Mouse (Mus musculus) heart, postnatal 36 days (tissue): ENCODE results near the gene Irak2. TPM values are rescaled to one million over a fixed set of nuclear protein-coding genes. Genes with fewer than 3 reads are reported as not detected.
"Not testable (repeated sequence)": the region's sequence is repeated elsewhere in the genome, so short reads cannot be mapped to it uniquely, and the experiment has no call there.

ENCODE experiments used
- DNase-seq, 2 experiments: peaks; one replicate each; pipeline ENCODE4 v3.0.0; 2021 to 2022
- intact Hi-C: fragments of 180-260 bp; cut with DNase I; formaldehyde crosslinking; loops from one replicate; pipeline ENCODE4 v1.15.1; 2025
- total RNA-seq, 2 experiments: library from RNA; stranded (reverse); gene quantifications; 2 replicates each; pipeline ENCODE4 v1.2.3; 2021

Irak2 gene
- total RNA-seq, 2 experiments from 2014 or later: 7.5 to 10.2 TPM

GRCm38 (mm10) chr6:113662964-113663700 lies 24.9 kb downstream of the Irak2 start:
- DNase-seq: no peak

GRCm38 (mm10) chr6:113664305-113664704 lies 26.0 kb downstream of the Irak2 start:
- intact Hi-C loops: no loop called here
- DNase-seq: no peak

More at GRCm38 (mm10) chr6:113662964-113663700, 24.9 kb downstream of the Irak2 start:
- intact Hi-C loops: no loop called here

- DNase-seq: no peak
- intact Hi-C loops: loop anchor here (2.0 kb wide), 1 partner anchor 23 kb away; no protein-coding TSS in a partner anchor
Observed at GRCm38 (mm10) chr6:113667611-113668122, 29.4 kb downstream of the Irak2 start.

- intact Hi-C loops: loop anchor here (2.0 kb wide), 1 partner anchor 24 kb away; no protein-coding TSS in a partner anchor
- peak; percentile 54 to 61 for DNase-seq
Observed at GRCm38 (mm10) chr6:113668287-113669154, 30.3 kb downstream of the Irak2 start.

- no peak for DNase-seq
- intact Hi-C loops: loop anchor here (2.0 kb wide), 1 partner anchor 25 kb away; no protein-coding TSS in a partner anchor
Observed at GRCm38 (mm10) chr6:113669821-113670220, 31.6 kb downstream of the Irak2 start.

GRCm38 (mm10) chr6:113672029-113672428 lies 33.8 kb downstream of the Irak2 start:
- intact Hi-C loops, DNase-seq: not testable (repeated sequence)

- no peak for DNase-seq
- intact Hi-C loops: no loop called here
Observed at GRCm38 (mm10) chr6:113672989-113673388, 34.7 kb downstream of the Irak2 start.

GRCm38 (mm10) chr6:113675234-113675633 lies 37.0 kb downstream of the Irak2 start:
- intact Hi-C loops: no loop called here

GRCm38 (mm10) chr6:113675991-113676390 lies 37.7 kb downstream of the Irak2 start:
- intact Hi-C loops: no loop called here
- no peak for DNase-seq

More at GRCm38 (mm10) chr6:113675234-113675633, 37.0 kb downstream of the Irak2 start:
- no peak for DNase-seq

- no peak for DNase-seq
- intact Hi-C loops: no loop called here
Observed at GRCm38 (mm10) chr6:113677070-113677734, 38.9 kb downstream of the Irak2 start.

- no peak for DNase-seq
- intact Hi-C loops: no loop called here
Observed at GRCm38 (mm10) chr6:113678246-113679012, 40.2 kb downstream of the Irak2 start.

GRCm38 (mm10) chr6:113679993-113680566 lies 41.8 kb downstream of the Irak2 start:
- intact Hi-C loops: no loop called here
- DNase-seq: no peak

- intact Hi-C loops: loop anchor here (1.0 kb wide), 2 partner anchors 15 to 43 kb away; partner anchors contain the start of gene Irak2
- peak; percentile 87 to 93 for DNase-seq
Observed at GRCm38 (mm10) chr6:113681271-113681670, 43.0 kb downstream of the Irak2 start.

GRCm38 (mm10) chr6:113683081-113683825 lies 45.0 kb downstream of the Irak2 start:
- DNase-seq: no peak
- intact Hi-C loops: no loop called here

GRCm38 (mm10) chr6:113686551-113687125 lies 48.4 kb downstream of the Irak2 start:
- intact Hi-C loops: no loop called here
- no peak for DNase-seq

GRCm38 (mm10) chr6:113690008-113690399 lies 51.7 kb downstream of the Irak2 start:
- intact Hi-C loops: no loop called here
- no peak for DNase-seq

- no peak for DNase-seq
- intact Hi-C loops: no loop called here
Observed at GRCm38 (mm10) chr6:113690400-113691083, 52.3 kb downstream of the Irak2 start.

- DNase-seq: no peak
- intact Hi-C loops: no loop called here
Observed at GRCm38 (mm10) chr6:113691084-113691462, 52.8 kb downstream of the Irak2 start.
